Mouse (Mus musculus) erythroblast, embryonic 14.5 days (primary cell): ENCODE data around the gene Ppp2r2d. TPM values are rescaled to one million over a fixed set of nuclear protein-coding genes. Genes with fewer than 3 reads are reported as not detected.

ENCODE experiments used
- H3K27me3 ChIP-seq: 2 replicates; pipeline ENCODE4 v1.6.1; 2012; ENCODE audit warnings: inconsistent platforms; ENCODE audit not compliant: control insufficient read depth
- H3K36me3 ChIP-seq: 2 replicates; pipeline ENCODE4 v1.6.1; 2012; ENCODE audit warnings: mild to moderate bottlenecking, inconsistent platforms; ENCODE audit not compliant: control insufficient read depth
- H3K4me1 ChIP-seq: 2 replicates; pipeline ENCODE4 v1.6.1; 2012; ENCODE audit warnings: inconsistent platforms; ENCODE audit not compliant: control insufficient read depth
- H3K4me3 ChIP-seq: replicated peaks from 2 replicates; pipeline ENCODE3; 2012; ENCODE audit warnings: moderate library complexity, mild to moderate bottlenecking, inconsistent platforms
- H3K9me3 ChIP-seq: 2 replicates; pipeline ENCODE4 v1.6.1; 2012; ENCODE audit warnings: low read length, inconsistent platforms, mixed read lengths; ENCODE audit not compliant: control insufficient read depth
- GATA1 ChIP-seq: IDR thresholded peaks from 2 replicates; pipeline ENCODE4 v1.6.1; 2012; ENCODE audit warnings: low read length, inconsistent platforms, mixed read lengths
- TAL1 ChIP-seq: IDR thresholded peaks from 3 replicates; pipeline ENCODE4 v1.6.1; 2012; ENCODE audit warnings: low read length, inconsistent platforms, mixed read lengths
- polyA plus RNA-seq: library from polyadenylated mRNA; stranded (reverse); fragments of >175 nt; gene quantifications from 2 replicates; pipeline ENCODE4 v1.2.3, GENCODE M21; 2012

Ppp2r2d gene
- polyA plus RNA-seq, 1 experiment = 1.9 TPM

DNA sequence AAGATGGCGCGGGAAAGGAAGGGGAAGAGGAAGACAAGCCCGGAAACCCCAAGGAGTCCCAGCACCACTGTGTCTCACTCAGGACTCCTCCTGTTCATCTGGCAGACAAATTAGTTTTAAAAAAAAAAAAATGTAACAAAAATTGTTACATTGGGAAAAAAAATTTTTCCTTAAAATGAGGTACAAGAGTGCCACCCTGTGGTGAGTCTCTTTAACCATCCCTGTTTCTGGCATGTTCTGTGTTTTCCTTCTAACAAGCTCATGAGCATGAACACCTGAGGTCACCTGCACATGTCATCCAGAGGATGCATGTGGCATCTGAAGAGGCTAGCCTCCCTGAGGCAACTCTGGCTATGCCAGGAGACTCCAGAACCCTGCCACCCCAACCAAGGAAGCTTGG, 10.9 kb upstream of the Ppp2r2d start:
- Histone ChIP-seq H3K27me3 (no peaks in the 10 kb centered on the region), H3K4me1 (no peaks in the 10 kb centered on the region), H3K9me3 (no peaks in the 10 kb centered on the region; the same call in 1 of the 2 replicates), H3K36me3 (peaks cover 9% of the 10 kb centered on the region; the same call in 1 of the 2 replicates), H3K4me3 (no peak overlapping the region)
- TF ChIP-seq GATA1 (no peak), TAL1 (no peak)

DNA sequence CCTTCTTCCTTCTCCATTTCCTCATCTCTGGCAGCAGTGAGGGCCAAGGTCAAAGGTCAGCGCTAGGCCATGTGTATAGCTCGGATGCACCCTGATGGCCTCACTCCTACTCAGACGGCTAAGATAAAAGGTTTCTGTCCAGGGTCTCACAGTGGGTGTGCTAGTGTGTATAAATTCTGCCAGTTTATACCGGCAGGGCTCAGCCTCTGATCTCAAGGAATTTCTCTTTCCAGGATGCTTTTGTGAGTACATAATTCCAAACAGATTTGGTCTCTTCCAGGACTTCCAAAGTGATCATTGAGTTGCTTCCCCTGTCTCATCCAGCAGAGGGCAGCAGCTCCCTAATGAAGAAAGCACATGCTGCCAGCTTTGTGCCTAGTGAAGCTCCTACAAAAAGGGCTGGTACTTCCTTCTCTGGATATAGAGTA, 5.3 kb upstream of the Ppp2r2d start:
- H3K4me3 ChIP-seq = no peak overlapping the region
- H3K4me1 ChIP-seq = peaks cover 11% of the 10 kb centered on the region
- TF ChIP-seq TAL1 (no peak), GATA1 (no peak)
- H3K36me3 ChIP-seq = peaks cover 7% of the 10 kb centered on the region; the same call in 1 of the 2 replicates
- no peaks in the 10 kb centered on the region for H3K9me3 ChIP-seq
- no peaks in the 10 kb centered on the region for H3K27me3 ChIP-seq

DNA sequence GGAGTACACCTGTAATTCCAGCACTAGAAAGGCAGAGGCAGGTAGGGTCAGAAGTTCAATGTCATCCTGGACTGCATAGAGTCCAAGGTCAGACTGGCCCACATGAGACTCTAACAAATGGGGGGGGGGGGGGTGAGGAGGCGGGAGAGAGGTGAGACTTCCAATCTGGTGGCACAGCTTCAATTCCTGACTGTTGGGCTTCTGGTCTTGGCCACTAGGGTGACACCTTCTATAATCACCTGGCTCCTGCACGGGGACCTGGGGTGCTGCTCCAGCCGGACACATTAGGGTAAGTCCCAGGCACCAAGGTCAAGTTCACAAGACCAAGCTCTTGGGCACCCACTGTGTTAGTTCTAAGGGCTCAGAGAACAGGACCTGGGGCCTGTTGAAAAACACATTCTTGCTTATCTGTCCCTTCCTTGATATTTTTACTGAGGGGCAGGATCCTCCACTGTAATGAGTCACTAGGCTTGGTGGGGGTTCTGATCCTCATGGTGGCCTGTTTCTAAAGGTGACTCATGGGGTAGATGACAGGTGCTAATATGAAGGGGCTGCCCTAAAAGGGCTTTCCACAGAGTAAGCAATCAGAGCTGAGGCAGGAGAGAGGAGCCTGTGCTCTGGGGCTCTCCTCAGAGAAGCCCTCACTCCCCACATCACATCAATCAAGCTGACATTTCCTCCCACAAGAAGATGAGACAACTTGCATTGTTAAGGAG, 4.3 kb upstream of the Ppp2r2d start:
- Histone ChIP-seq H3K9me3 (no peaks in the 10 kb centered on the region), H3K36me3 (peaks cover 2% of the 10 kb centered on the region; the same call in 1 of the 2 replicates), H3K27me3 (no peaks in the 10 kb centered on the region), H3K4me1 (peaks cover 16% of the 10 kb centered on the region), H3K4me3 (no peak overlapping the region)
- TF ChIP-seq GATA1 (no peak), TAL1 (no peak)

DNA sequence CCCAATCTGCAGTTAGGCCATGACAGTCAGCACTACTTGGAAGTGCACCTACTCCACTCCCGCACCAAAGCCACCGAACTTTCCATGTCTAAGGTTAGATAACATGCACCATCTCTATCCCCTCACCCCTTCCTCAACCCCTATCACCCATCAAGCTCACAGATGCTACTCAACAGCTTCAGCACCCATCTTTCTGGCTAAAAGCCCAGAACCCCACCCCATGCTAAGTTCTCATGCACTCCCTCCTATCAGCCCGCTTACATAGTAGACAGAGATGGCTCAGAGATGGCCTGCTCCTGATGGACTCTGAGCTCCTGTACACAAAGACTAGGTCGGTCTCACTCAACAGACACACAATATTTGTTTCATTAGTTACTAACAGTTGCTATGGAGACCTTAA, 2.5 kb upstream of the Ppp2r2d start:
- H3K4me3 ChIP-seq = no peak overlapping the region
- peaks cover 7% of the 10 kb centered on the region for H3K36me3 ChIP-seq
- no peaks in the 10 kb centered on the region for H3K27me3 ChIP-seq
- no peaks in the 10 kb centered on the region for H3K9me3 ChIP-seq
- no peak for TF ChIP-seq GATA1
- no peak for TF ChIP-seq TAL1
- peaks cover 34% of the 10 kb centered on the region for H3K4me1 ChIP-seq

DNA sequence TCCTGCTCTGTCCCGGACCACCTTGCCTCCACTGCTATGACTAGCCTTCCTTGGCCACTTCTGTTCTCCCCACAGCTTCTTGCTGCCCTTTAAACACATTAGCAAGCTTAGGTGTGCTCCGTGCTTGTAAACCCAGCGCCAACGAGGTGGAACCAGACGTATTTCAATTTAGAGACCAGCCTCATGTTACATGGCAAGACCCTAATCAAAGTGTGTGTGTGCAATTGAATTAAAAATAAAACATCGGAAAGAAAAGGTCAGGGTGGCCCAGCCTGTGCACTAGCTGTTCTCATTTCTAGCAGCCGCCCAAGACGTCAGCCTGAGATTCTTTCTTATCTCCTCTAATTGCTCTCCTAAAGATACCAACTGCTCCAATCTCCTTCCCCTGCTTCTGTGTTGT, 768 bp upstream of the Ppp2r2d start:
- no peaks in the 10 kb centered on the region for H3K27me3 ChIP-seq
- peaks cover 21% of the 10 kb centered on the region for H3K36me3 ChIP-seq
- no peaks in the 10 kb centered on the region for H3K9me3 ChIP-seq
- peak overlapping the region; percentile 89 for H3K4me3 ChIP-seq
- TF ChIP-seq TAL1 (no peak), GATA1 (no peak)
- H3K4me1 ChIP-seq = peaks cover 41% of the 10 kb centered on the region

DNA sequence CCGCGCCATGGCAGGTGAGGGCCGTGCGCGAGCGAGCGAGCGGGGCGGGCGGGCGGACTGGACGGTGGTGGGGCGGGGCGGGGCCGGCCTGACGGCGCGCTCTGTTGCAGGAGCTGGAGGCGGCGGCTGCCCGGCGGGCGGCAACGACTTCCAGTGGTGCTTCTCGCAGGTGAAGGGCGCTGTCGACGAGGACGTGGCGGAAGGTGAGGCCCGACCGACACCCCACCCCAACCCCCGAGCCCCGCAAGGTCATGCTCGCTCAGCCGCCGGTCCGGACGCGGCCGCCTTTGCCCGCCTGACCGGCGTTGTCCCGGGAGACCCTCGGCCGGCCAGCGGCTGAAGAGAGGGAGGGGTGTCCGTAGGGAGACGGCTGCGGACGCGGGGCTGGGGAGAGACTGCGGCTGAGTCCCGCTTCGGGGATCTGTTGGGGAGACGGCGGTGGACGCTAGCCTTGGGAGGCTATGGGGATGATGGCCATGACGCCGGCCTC, 668 bp downstream of the Ppp2r2d start:
- Histone ChIP-seq H3K4me1 (peaks cover 43% of the 10 kb centered on the region), H3K36me3 (peaks cover 33% of the 10 kb centered on the region), H3K9me3 (no peaks in the 10 kb centered on the region), H3K4me3 (peak overlapping the region; percentile 89), H3K27me3 (no peaks in the 10 kb centered on the region)
- TF ChIP-seq TAL1 (no peak), GATA1 (no peak)

DNA sequence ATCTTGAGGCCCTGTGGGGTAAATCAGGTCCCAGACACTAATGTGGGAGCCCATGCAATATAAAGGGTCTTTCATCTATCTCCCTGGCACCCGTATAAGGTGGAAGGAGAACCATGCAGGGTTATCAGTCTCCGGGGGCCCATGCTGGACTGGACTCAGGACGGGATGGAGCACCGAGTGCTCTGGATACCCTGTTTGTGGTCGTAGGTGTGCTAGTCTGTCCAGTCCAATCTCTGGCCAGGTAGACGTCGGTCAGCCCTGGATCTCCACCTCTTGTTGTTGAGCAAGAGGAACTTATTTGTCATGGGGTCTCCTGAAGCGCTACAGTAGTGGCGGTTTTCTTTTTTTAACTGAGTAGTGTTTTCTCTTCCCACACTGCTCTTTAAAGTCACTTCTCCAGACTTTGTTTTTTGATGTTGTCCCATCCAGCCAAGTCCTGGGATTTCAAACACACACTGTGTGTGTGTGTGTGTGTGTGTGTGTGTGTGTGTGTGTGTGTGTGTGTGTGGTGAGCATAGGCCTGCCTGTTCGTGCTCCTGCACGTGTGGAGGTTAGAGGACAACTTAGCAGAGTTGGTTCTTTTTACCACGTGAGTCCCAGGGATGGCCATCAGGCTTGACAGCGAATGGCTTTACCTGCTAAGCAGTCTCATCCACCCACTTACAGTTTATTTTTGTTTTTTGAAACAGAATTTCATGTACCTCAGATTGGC, 1.6 kb downstream of the Ppp2r2d start:
- TF ChIP-seq GATA1 (no peak), TAL1 (no peak)
- Histone ChIP-seq H3K27me3 (no peaks in the 10 kb centered on the region), H3K36me3 (peaks cover 42% of the 10 kb centered on the region), H3K4me3 (peak overlapping the region; percentile 89), H3K9me3 (no peaks in the 10 kb centered on the region), H3K4me1 (peaks cover 43% of the 10 kb centered on the region)

DNA sequence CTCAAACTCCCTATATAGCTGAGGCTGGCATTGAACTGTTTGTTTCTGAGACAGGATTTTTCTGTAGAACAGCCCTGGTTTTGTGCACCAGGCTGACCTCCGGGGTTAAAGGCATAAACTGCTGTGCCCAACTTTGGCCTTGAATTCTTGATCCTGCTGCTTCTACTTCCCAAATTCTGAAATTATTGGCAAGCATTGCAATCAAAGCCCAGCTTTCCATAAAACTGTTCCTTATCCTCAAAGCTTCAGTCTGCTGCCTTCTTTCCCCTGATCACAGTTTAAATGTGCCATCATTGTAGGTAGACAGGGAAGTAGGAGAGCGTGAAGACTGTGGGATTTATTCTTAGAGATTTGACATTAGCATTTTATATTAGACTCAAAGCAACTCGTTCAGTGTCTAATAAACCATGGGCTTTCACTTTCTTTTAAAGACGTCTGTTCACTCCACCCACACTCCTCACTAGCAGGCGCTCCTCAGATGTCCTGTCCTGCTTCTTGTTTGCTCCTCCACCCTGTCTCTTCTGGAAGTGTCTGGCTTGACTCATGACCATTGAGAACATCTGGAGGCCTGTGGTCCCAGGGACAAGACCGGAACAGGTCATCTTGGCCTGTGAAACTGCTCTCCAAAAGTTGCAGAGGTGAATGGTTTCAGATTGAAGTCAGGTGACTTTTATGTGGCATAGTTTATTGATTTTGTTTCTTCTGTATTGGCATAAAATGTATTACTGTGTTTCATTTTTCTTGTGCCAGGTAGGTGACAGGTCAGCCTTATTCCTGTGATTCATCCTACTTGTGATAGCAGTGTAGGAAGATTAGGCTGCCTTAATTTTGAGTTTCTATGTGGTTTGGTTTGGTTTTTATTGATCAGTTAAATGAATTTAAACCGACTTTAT, 2.4 kb downstream of the Ppp2r2d start:
- Histone ChIP-seq H3K9me3 (no peaks in the 10 kb centered on the region), H3K36me3 (peaks cover 50% of the 10 kb centered on the region), H3K4me1 (peaks cover 43% of the 10 kb centered on the region), H3K27me3 (no peaks in the 10 kb centered on the region), H3K4me3 (peak overlapping the region; percentile 89)
- TF ChIP-seq GATA1 = no peak
- no peak for TF ChIP-seq TAL1

DNA sequence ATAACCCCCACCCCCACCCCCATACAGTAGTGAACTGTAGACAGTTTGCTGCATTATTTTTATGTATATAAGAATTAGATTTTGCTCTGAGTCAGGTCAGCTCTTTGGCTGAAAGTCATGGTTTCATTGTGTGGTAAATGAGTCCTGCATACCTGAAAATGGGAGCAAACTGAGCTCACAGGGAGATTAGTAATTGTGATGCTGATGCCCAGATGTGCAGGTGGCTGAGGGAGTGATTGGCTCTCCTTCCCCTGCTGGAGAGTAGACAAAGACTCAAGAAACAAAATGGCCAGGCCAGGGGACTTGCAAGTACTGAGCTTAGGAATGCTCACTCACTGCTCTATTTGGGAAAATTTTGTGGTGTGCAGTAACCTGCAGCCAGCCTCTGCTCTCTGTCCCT, 4.2 kb downstream of the Ppp2r2d start:
- Histone ChIP-seq H3K4me1 (peaks cover 38% of the 10 kb centered on the region), H3K4me3 (no peak overlapping the region), H3K9me3 (no peaks in the 10 kb centered on the region), H3K27me3 (no peaks in the 10 kb centered on the region), H3K36me3 (peaks cover 64% of the 10 kb centered on the region)
- TF ChIP-seq TAL1 = no peak
- TF ChIP-seq GATA1 = no peak
